Mouse (Mus musculus): Measurements from ENCODE around the gene Wdr5. TPM values are rescaled to one million over a fixed set of nuclear protein-coding genes. Genes with fewer than 3 reads are reported as not detected.

The Wdr5 gene
- polyA plus RNA-seq, 1 experiment: 17.3 TPM

GRCm38 (mm10) chr2:27572928-27573627 is 58.1 kb downstream of the Wdr5 start:
- 78% methylated on average over 18 of the region's 18 CpGs for WGBS
- H3K36me3 ChIP-seq (ENCODE audit: control insufficient read depth, insufficient read depth, low read length): no peaks in the 10 kb centered on the region
- no peak overlapping the region for H3K4me3 ChIP-seq (ENCODE audit: extremely low read depth, insufficient read depth, insufficient read length)
- H3K4me1 ChIP-seq (ENCODE audit: control insufficient read depth, insufficient read depth, insufficient read length): peaks cover 3% of the 10 kb centered on the region; the same call in 1 of the 2 replicates
- H3K27me3 ChIP-seq (ENCODE audit: control insufficient read depth, insufficient read depth, low read length): no peaks in the 10 kb centered on the region
- no peak for DNase-seq (ENCODE audit: low read depth in 1 of 2, low spot score in 2 of 2)
- H3K27ac ChIP-seq (ENCODE audit: insufficient read depth, low read length): no peak overlapping the region
- no peak for TF ChIP-seq CTCF (IDR thresholded peaks at IDR 0.05; ENCODE audit: extremely low read depth, insufficient read depth, insufficient read length, insufficient replicate concordance)
- no peak for TF ChIP-seq POLR2A (IDR thresholded peaks at IDR 0.05; ENCODE audit: low read depth, low read length)

GRCm38 (mm10) chr2:27573628-27573966 is 58.6 kb downstream of the Wdr5 start:
- no peaks in the 10 kb centered on the region for H3K27me3 ChIP-seq (ENCODE audit: control insufficient read depth, insufficient read depth, low read length)
- DNase-seq (ENCODE audit: low read depth in 1 of 2, low spot score in 2 of 2): no peak
- no peak overlapping the region for H3K27ac ChIP-seq (ENCODE audit: insufficient read depth, low read length)
- WGBS: 79% methylated on average over 8 of the region's 8 CpGs
- peaks cover 3% of the 10 kb centered on the region; the same call in 1 of the 2 replicates for H3K4me1 ChIP-seq (ENCODE audit: control insufficient read depth, insufficient read depth, insufficient read length)
- no peaks in the 10 kb centered on the region for H3K36me3 ChIP-seq (ENCODE audit: control insufficient read depth, insufficient read depth, low read length)
- no peak for TF ChIP-seq POLR2A (IDR thresholded peaks at IDR 0.05; ENCODE audit: low read depth, low read length)
- no peak overlapping the region for H3K4me3 ChIP-seq (ENCODE audit: extremely low read depth, insufficient read depth, insufficient read length)

DNA sequence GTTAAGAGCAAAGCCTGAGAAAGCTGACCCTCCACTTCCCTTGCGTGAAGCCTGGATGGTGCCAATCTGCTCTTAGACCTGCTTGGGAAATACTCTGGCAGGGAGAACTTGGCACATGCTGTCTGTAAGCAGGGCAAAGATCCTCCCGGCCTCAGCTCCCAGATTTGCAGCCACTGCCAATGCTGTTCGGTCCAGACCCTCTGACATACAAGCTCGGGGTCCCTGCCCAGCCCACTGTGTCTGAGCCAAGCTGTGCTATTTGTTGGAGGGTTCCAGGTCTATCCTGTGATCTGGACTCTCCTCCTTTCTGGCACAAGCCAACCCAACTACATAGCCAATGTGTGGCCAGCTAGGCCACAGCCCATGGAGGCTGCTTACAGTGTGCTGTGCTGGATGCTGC is 61.5 kb downstream of the Wdr5 start:
- no peaks in the 10 kb centered on the region for H3K36me3 ChIP-seq (ENCODE audit: control insufficient read depth, insufficient read depth, low read length)
- DNase-seq (ENCODE audit: low read depth in 1 of 2, low spot score in 2 of 2): no peak
- TF ChIP-seq POLR2A (IDR thresholded peaks at IDR 0.05; ENCODE audit: low read depth, low read length) (no peak), CTCF (IDR thresholded peaks at IDR 0.05; ENCODE audit: extremely low read depth, insufficient read depth, insufficient read length, insufficient replicate concordance) (no peak)
- 85% methylated on average over 4 of the region's 4 CpGs for WGBS
- H3K27ac ChIP-seq (ENCODE audit: insufficient read depth, low read length): no peak overlapping the region
- peaks cover 3% of the 10 kb centered on the region; the same call in 1 of the 2 replicates for H3K4me1 ChIP-seq (ENCODE audit: control insufficient read depth, insufficient read depth, insufficient read length)
- no peak overlapping the region for H3K4me3 ChIP-seq (ENCODE audit: extremely low read depth, insufficient read depth, insufficient read length)
- H3K27me3 ChIP-seq (ENCODE audit: control insufficient read depth, insufficient read depth, low read length): no peaks in the 10 kb centered on the region

GRCm38 (mm10) chr2:27578552-27578951 is 63.6 kb downstream of the Wdr5 start:
- Histone ChIP-seq H3K36me3 (ENCODE audit: control insufficient read depth, insufficient read depth, low read length) (no peaks in the 10 kb centered on the region), H3K4me3 (ENCODE audit: extremely low read depth, insufficient read depth, insufficient read length) (no peak overlapping the region), H3K4me1 (ENCODE audit: control insufficient read depth, insufficient read depth, insufficient read length) (no peaks in the 10 kb centered on the region), H3K27ac (ENCODE audit: insufficient read depth, low read length) (no peak overlapping the region), H3K27me3 (ENCODE audit: control insufficient read depth, insufficient read depth, low read length) (no peaks in the 10 kb centered on the region)
- 87% methylated on average over 4 of the region's 4 CpGs for WGBS
- TF ChIP-seq CTCF (IDR thresholded peaks at IDR 0.05; ENCODE audit: extremely low read depth, insufficient read depth, insufficient read length, insufficient replicate concordance): no peak
- TF ChIP-seq POLR2A (IDR thresholded peaks at IDR 0.05; ENCODE audit: low read depth, low read length): no peak
- no peak for DNase-seq (ENCODE audit: low read depth in 1 of 2, low spot score in 2 of 2)

DNA sequence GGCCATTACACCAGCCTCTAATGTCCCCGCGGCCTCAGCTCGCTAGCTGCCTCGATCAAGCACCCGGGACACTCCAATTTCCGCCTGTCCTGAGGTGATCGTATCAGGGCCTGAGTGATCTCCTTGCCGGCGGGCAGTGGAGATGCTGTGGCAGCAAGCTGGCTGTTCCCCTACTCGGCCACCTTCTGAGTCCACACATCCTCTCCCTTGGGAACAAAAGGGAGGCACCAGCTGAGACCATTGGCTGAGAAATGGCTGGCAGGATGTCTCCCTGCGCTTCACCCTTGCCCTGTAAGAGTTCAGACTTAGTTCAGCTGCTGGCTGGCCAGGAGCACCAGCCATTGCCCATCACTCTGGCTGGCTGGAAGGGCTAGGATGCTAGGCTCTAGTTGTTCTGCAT is 67.2 kb downstream of the Wdr5 start:
- Histone ChIP-seq H3K36me3 (ENCODE audit: control insufficient read depth, insufficient read depth, low read length) (no peaks in the 10 kb centered on the region), H3K4me1 (ENCODE audit: control insufficient read depth, insufficient read depth, insufficient read length) (no peaks in the 10 kb centered on the region), H3K27me3 (ENCODE audit: control insufficient read depth, insufficient read depth, low read length) (no peaks in the 10 kb centered on the region), H3K4me3 (ENCODE audit: extremely low read depth, insufficient read depth, insufficient read length) (no peak overlapping the region), H3K27ac (ENCODE audit: insufficient read depth, low read length) (no peak overlapping the region)
- 70% methylated on average over 11 of the region's 11 CpGs for WGBS
- no peak for DNase-seq (ENCODE audit: low read depth in 1 of 2, low spot score in 2 of 2)
- no peak for TF ChIP-seq CTCF (IDR thresholded peaks at IDR 0.05; ENCODE audit: extremely low read depth, insufficient read depth, insufficient read length, insufficient replicate concordance)
- TF ChIP-seq POLR2A (IDR thresholded peaks at IDR 0.05; ENCODE audit: low read depth, low read length): no peak

GRCm38 (mm10) chr2:27583019-27583418 is 68.1 kb downstream of the Wdr5 start:
- TF ChIP-seq CTCF (IDR thresholded peaks at IDR 0.05; ENCODE audit: extremely low read depth, insufficient read depth, insufficient read length, insufficient replicate concordance) (no peak), POLR2A (IDR thresholded peaks at IDR 0.05; ENCODE audit: low read depth, low read length) (no peak)
- no peaks in the 10 kb centered on the region for H3K36me3 ChIP-seq (ENCODE audit: control insufficient read depth, insufficient read depth, low read length)
- H3K27ac ChIP-seq (ENCODE audit: insufficient read depth, low read length): no peak overlapping the region
- H3K4me3 ChIP-seq (ENCODE audit: extremely low read depth, insufficient read depth, insufficient read length): no peak overlapping the region
- H3K4me1 ChIP-seq (ENCODE audit: control insufficient read depth, insufficient read depth, insufficient read length): no peaks in the 10 kb centered on the region
- no peaks in the 10 kb centered on the region for H3K27me3 ChIP-seq (ENCODE audit: control insufficient read depth, insufficient read depth, low read length)
- DNase-seq (ENCODE audit: low read depth in 1 of 2, low spot score in 2 of 2): no peak
- 91% methylated on average over 2 of the region's 2 CpGs for WGBS

GRCm38 (mm10) chr2:27584546-27584945 is 69.6 kb downstream of the Wdr5 start:
- TF ChIP-seq POLR2A (IDR thresholded peaks at IDR 0.05; ENCODE audit: low read depth, low read length) (no peak), CTCF (IDR thresholded peaks at IDR 0.05; ENCODE audit: extremely low read depth, insufficient read depth, insufficient read length, insufficient replicate concordance) (no peak)
- no peaks in the 10 kb centered on the region for H3K4me1 ChIP-seq (ENCODE audit: control insufficient read depth, insufficient read depth, insufficient read length)
- no peaks in the 10 kb centered on the region for H3K36me3 ChIP-seq (ENCODE audit: control insufficient read depth, insufficient read depth, low read length)
- DNase-seq (ENCODE audit: low read depth in 1 of 2, low spot score in 2 of 2): no peak
- no peak overlapping the region for H3K4me3 ChIP-seq (ENCODE audit: extremely low read depth, insufficient read depth, insufficient read length)
- 92% methylated on average over 13 of the region's 13 CpGs for WGBS
- no peaks in the 10 kb centered on the region for H3K27me3 ChIP-seq (ENCODE audit: control insufficient read depth, insufficient read depth, low read length)
- no peak overlapping the region for H3K27ac ChIP-seq (ENCODE audit: insufficient read depth, low read length)

Other genes starting within 250 kb of the Wdr5 start
- gene Vav2, start 88.1 kb upstream of the Wdr5 start, polyA plus RNA-seq (2012; rRNA removed): 53.8 and 67.1 TPM in 2 replicates
- gene Brd3os, start 72.8 kb upstream of the Wdr5 start, polyA plus RNA-seq (2012; rRNA removed): 1.8 and 2.4 TPM in 2 replicates
- gene Brd3, start 7.5 kb upstream of the Wdr5 start, polyA plus RNA-seq (2012; rRNA removed): 18.2 and 23.7 TPM in 2 replicates
- 40.6 and 44.9 TPM in 2 replicates for gene Rxra, start 161.3 kb downstream of the Wdr5 start, polyA plus RNA-seq (2012; rRNA removed)